Mouse (Mus musculus) megakaryocyte, embryonic 14.5 days (primary cell): ENCODE results near the gene Zdhhc24.

Experiments used
- FLI1 ChIP-seq: IDR thresholded peaks from 2 replicates; pipeline ENCODE4 v1.6.1; 2012; ENCODE audit warnings: low read length, inconsistent platforms, mixed read lengths
- GATA1 ChIP-seq: IDR thresholded peaks from 3 replicates; pipeline ENCODE4 v1.6.1; 2012; ENCODE audit warnings: mixed read lengths, low read length, inconsistent platforms, borderline replicate concordance

GRCm38 (mm10) chr19:4916827-4917226 lies 38.4 kb downstream of the Zdhhc24 start:
- TF ChIP-seq GATA1 (no peak), FLI1 (no peak)
